Mouse (Mus musculus) ovary, adult 18-20 months (tissue): ENCODE data around the gene Zfp786.
"Not testable (repeated sequence)": the region's sequence is repeated elsewhere in the genome, so short reads cannot be mapped to it uniquely, and the experiment has no call there.

Experiments
- DNase-seq: peaks from one replicate; pipeline ENCODE4 v3.0.0; 2022; ENCODE audit warnings: low spot score, mixed read lengths

Gene Zfp786

GRCm38 (mm10) chr6:47830104-47831078 lies at the start of gene Zfp786:
Zfp786 (minus strand) TSS chr6:47830867.
- peak; percentile 82 for DNase-seq

GRCm38 (mm10) chr6:47880166-47880565 lies 49.5 kb upstream of the Zfp786 start:
- no peak for DNase-seq

GRCm38 (mm10) chr6:47879049-47879716 lies 48.5 kb upstream of the Zfp786 start:
- no peak for DNase-seq

GRCm38 (mm10) chr6:47878593-47878992 lies 47.9 kb upstream of the Zfp786 start:
- DNase-seq, result no peak

GRCm38 (mm10) chr6:47878133-47878514 lies 47.5 kb upstream of the Zfp786 start:
- no peak for DNase-seq

GRCm38 (mm10) chr6:47877461-47878132 lies 46.9 kb upstream of the Zfp786 start:
- peak; percentile 88 for DNase-seq

- DNase-seq, result no peak
Measured at GRCm38 (mm10) chr6:47877058-47877457, 46.4 kb upstream of the Zfp786 start, which contains the start of gene Zfp282. Zfp282 (plus strand) TSS chr6:47877204.

DNA sequence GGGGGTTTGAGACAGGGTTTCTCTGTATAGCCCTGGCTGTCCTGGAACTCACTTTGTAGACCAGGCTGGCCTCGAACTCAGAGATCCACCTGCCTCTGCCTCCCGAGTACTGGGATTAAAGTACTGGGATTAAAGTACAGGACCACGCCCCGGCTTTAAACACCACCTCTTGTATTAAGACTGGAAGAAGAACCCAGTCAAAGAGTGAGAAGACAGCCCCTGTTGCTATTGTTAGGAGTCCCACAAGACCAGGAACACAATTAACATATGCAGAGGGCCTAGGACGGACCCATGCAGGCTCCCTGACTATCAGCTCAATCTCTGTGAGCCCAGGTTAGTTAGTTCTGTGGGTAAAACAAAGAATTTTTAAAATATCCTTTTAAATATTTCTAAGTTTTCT lies 41.6 kb upstream of the Zfp786 start:
- no peak for DNase-seq

- not testable (repeated sequence) for DNase-seq
Measured at GRCm38 (mm10) chr6:47857729-47858128, 27.1 kb upstream of the Zfp786 start.

DNA sequence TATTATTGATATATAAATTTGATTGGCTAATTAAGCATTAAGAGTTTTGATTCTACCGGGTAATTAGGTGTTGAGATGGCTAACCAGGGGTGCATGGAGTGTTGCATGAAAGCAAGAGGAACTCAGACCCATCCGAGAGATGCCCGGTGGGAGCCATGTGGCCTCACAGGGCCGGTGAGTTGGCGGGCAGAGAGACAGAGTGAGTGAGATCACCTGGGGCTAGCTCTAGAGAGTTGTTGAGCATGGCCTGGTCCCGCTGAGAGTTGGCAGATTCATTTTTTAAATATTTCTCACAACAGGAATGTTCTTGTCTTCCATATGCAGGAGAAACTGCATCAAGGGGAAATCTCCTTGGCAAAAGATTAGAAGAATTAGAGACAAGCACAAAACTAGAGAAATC lies 26.6 kb upstream of the Zfp786 start:
- no peak for DNase-seq

DNA sequence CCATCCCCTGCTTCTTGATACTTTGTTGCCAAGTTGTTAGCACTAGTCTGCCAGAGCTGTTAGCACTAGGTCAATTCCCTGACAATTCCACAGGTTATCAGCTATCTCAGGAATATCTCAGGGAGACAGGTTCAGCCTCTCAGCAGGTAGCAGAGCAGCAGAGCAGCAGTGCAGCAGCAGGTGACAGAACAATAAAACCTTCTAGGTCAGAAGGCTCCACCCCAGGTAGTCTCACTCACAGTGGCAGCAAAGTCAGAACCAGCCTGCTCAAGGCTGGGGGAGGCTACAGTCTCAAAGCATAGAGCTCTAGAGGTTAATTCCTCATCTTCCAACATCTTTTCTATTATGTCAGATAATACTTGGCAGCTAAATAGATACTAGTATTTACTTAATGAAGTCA lies 15.1 kb upstream of the Zfp786 start:
- no peak for DNase-seq

DNA sequence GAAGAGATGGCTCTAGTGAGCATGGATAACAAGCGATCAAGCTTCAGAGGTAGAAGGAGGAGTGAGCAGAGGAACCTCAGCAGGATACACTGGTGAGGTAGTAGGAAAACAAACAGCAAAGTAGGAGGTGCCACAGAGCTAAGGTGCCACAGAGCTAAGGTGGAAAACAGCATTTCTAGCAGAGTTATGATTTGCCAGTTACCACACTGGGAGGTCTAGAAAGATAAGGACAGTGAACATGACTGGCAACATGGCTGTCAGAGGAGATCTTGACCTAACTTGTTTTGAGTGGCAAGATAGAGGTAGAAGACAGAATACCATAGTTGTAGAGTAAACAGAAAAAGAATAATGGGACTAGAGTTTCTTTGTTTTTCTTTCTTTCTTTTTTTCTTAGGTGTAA lies 11.7 kb upstream of the Zfp786 start:
- no peak for DNase-seq

DNA sequence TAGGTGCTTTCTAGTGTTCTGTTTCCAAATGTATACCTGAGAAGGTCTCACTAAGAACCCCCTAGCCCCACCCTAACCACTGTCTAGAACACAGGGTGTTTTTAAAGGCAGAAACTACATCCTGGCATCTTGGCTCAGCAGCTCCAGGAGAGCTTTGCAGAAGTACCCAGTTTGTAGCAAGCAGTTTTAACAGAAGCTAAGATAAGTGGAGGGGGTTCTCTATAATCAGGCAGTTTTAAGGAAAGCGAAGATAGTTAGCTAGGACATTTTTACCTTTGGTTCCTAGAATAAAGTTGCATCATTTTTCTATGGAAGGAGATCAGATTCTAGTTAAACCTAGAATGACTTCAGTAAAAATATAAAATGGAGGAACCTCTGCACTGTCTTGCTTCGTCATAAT lies 11.2 kb upstream of the Zfp786 start:
- no peak for DNase-seq

DNA sequence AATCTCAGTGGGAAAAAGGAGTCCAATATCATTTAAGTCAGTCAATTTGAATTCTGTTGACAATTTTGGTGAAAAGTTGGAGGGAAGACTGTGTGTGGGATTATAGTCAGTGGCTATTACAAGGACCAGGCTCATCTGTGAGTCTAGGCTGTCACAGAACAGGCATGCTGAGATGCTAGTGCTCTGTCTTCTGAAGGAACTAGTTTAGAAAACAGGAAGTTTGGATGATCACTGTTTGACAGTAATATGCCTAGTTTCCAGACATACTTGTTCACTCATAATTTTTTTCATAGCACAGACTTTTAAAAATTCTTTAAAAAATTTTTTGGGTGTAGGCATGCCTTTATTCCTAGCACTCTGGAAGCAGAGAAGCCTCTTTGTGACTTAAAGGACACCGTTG lies 10.4 kb upstream of the Zfp786 start:
- no peak for DNase-seq

DNA sequence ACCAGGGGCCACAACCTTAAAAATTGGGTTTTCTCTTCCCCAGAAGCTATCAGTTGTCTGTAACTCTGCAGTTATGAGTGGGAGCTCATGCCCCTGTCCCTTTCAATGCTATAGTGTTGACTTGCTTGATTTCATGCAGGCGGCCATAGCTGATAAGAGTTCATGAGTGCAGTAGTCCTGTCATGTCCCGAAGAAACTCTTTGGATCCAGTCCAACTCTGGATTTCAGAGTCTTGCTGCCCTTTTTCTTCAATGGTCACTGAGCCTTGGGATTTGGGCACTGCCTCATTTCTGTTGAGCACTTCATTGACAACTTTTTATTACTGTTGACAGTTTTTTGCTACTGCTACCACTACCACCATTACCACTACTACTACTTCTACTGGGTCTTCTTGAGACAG lies 7.0 kb upstream of the Zfp786 start:
- no peak for DNase-seq

DNA sequence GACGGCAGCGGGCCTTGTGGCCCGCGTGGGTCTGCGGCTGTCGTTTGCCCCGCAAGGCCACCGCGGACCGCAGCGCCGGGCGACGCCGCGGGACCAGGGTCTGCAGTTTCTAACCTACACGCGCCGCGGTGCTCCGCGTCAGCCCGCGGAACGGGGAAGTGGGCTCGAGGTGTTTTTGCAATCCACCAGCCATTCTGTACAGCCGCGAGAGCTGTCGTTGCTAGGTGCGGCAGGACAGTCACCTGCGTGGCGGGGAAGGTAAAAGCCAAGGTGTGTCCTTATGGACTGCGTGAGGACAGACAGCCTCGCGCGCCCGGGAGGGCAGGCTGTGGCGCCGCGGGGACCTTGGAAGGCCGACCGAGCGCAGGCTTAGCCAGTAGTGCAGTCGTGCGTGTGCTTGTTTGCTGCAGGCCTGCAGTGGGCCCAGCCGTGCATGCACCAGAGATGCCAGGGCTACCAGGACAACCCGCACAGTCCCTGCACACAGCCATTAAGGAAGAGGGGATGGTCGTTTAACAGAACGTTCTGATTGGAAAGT lies 5.4 kb upstream of the Zfp786 start:
- DNase-seq, result peak; percentile 25

DNA sequence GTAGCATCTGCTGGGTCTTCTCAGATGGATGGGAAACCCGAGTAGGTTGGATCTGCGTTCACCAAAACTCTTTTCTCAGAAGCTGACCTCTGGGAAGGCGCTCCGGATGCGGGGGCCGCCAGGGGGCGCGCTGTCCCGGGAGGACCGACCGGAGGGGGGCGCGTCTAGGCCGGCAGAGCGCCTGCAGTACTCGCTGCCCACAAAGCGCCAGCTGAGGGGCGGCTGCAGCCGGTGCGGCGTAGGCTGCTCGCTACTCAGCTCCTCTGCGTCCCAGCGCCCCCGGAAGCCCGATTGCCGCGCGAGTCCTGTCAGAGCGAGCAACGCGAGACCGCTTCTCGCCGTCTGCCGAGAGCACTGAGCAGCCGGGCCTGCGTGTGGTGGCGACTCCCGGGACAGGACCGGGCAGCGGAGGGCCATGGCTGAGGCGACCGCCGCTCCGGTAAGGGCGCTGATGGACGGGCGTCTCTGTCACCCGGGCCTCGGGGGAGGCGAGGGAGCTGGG lies 4.9 kb upstream of the Zfp786 start, which contains the start of gene Zfp398:
Gene Zfp398, plus strand, starts transcription at position 180 of the 502 bp plus-strand sequence.
- peak; percentile 90 for DNase-seq

DNA sequence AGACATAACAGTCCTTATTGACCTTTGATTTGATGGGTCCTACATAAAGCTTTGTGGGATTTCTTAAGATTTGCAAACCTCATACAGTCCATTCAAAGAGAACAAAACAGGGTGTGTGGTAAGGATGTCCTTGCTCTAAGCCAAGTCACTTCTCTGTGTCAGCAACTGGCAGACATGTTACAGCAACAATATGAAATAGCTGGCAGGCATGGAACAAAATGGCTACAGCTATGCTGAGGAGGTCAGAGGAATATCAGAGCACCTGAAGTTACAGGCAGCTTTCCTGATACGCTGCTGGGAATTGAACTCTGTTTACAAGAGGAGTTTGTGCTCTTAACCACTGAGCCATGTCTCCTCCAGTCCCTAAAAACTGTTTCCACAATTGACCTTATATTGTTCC lies 1.6 kb upstream of the Zfp786 start:
- DNase-seq, result no peak

DNA sequence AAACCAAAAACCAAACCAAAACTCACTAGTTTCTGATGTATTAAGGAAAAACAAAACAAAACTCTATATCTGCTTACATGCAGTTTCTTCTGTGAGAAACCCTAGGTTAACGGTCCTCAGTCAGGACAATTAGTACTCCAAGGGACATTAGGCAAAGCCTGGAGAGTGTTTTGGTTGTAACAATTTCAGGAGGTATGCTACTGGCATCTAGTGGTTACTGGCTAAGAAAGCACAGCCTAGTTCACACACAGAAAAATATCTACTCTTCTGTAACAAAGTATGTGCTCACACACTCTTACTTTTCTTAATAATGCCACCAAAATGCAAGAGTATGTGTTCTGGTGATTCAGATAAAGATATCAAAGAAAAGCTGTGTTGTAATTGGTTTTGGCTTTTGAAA lies 1.7 kb downstream of the Zfp786 start:
- DNase-seq, result no peak

DNA sequence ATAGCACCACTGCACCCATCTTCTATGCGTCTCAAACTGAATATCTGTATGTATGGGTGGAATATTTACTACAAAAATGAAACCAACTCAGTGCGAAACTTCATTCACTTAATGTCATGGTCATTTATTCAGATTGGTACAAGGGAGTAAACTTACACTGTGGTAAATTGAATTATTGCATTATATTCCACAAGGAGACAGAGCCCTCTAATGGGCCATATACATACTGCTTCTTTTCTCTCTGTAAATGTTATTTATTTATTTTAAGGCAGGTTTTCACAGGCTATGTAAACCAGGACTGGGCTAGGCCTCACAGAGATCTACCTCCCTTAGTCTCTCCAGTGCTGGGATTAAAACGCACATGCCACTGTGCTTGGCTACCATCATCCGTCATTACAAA lies 3.2 kb downstream of the Zfp786 start:
- no peak for DNase-seq

DNA sequence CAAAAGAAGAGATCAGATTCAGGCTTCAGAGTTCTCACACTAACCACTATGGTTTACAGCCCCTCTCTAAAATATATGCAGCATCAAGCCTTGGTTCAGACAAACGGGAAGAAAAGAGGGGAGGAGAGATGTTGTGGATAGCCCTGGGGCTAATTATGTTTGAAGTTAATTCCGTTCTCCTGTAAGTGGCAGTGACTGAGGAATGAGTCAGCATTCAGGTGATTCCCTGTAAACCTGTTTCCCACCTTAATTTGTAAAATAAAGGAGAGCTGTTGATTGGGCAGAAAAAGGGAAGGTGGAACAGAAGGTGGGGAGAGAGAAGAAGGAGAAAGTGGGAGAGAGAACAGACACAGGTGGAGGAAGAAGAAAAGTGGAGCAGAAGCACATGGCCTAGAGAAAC lies 6.4 kb downstream of the Zfp786 start:
- DNase-seq, result no peak

- no peak for DNase-seq
Measured at GRCm38 (mm10) chr6:47821776-47822175, 8.9 kb downstream of the Zfp786 start.
